Mouse (Mus musculus) embryo, embryonic 11 days (tissue): Measurements from ENCODE around the gene Mfsd1.

Experiments
- DNase-seq: peaks from one replicate; pipeline ENCODE4 v3.0.0-alpha.2; 2015

Gene Mfsd1

GRCm38 (mm10) chr3:67582273-67583124 is at the start of gene Mfsd1:
Gene Mfsd1 (plus strand): TSS chr3:67582741.
- peak; percentile 96 for DNase-seq

DNA sequence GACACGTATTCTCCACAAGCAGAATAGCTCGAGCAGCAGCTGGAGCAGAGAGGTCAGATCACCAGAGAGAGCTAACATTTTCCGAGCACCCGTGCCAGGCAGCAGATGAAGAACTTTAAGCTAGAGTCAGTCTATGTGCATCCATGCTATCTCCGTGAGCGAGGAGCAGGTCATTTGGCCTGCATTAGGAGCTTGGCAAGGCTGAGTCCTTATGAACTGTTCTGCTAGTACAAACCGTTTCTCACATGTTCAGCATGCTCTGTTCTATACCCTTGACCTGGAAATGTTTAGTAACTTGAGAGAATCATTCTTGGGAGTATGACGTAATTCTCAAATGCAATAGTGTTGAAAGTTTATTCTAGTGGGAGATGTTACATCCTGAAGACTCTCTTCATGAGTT is 38.9 kb upstream of the Mfsd1 start:
- DNase-seq: no peak

- DNase-seq: no peak
These were observed 31.3 kb upstream of the Mfsd1 start for GRCm38 (mm10) chr3:67551193-67551592.

DNA sequence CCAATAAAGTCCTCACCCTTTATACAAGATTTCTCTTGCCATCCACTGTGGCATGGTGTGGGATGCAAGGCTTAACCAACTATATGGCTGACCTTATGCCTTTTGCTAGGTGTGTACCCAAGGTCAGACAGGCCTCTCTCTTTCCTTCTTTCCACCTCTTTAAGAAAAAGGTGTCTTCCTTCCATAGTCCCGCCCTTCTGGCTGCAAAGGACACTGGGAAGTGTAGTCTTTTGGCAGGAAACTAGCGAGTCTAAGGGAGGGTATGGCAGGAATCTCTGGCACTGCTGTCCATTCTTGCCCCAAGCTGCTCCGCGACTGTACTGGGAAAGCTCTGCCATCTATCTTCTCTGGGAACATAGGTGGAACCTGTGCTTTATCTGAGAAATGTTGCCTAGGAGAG is 29.3 kb upstream of the Mfsd1 start:
- DNase-seq: peak; percentile 6

GRCm38 (mm10) chr3:67553927-67554448 is 28.6 kb upstream of the Mfsd1 start:
- no peak for DNase-seq

DNA sequence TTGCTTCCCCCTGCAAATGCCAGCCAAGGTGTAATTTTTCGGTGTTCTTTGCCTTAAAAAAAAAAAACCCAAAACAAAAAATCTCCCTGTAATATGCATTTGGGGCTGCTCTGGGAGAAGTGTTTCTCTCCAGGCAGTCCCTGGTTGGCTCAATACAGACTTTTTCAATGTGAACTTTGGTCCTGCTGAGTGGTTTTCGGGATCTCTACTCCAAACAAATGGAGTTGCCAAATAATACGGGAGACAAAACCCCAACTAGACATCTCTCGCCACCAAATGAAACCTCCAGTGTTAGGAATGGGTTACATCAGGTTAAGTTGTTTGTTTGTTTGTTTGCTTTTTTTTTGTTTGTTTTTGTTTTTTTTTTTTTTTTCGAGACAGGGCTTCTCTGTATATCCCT is 27.3 kb upstream of the Mfsd1 start:
- DNase-seq: no peak

DNA sequence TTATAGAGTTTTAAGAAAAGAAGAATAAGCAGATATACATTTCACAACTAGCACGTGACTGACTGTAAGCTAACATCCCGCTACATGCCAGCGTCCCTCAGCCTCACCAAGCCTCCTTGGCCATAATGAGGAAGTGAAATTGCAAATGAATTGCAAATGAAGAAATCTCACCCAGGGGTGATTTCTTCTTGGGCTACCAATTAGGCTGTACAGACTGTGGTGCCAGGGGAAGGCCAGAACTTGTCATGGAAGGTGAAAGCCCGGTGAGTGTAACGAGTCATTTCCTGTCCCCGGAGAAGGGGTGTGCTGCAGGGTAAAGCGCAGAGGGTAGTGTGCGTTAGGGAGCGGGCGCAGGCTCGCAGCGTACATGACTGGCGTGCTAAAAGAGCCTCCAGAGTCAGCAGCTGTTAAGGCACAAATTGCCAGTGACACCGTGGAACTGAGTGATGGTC is 25.3 kb upstream of the Mfsd1 start:
- peak; percentile 49 for DNase-seq

GRCm38 (mm10) chr3:67557718-67558354 is 24.7 kb upstream of the Mfsd1 start:
- DNase-seq: no peak

DNA sequence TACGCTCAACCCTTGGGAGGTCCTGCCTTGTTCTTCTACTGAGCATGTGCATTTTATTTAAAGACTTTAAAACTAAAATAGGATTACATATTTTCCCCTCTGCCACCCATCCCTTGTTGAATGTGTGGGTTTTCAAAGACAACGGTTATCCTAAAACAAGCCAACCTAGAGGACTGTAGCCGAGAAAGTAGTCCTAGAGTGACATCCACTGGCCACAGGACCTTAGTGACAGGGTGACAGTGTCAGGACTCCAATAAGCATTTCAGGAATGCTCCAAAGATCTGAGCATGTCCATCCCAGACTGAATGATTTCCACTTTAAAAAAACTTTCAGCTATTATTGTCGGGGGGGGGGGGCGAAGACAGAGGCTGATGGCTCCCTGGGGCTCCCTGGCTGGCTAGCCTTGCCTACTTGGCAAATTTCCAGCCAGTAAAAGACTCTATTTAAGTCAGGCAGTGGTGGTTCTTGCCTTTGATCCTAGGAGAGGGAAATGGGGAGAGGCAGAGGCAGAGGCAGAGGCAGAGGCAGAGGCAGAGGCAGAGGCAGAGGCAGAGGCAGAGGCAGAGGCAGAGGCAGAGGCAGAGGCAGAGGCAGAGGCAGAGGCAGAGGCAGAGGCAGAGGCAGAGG is 17.7 kb upstream of the Mfsd1 start:
- DNase-seq: peak; percentile 37

DNA sequence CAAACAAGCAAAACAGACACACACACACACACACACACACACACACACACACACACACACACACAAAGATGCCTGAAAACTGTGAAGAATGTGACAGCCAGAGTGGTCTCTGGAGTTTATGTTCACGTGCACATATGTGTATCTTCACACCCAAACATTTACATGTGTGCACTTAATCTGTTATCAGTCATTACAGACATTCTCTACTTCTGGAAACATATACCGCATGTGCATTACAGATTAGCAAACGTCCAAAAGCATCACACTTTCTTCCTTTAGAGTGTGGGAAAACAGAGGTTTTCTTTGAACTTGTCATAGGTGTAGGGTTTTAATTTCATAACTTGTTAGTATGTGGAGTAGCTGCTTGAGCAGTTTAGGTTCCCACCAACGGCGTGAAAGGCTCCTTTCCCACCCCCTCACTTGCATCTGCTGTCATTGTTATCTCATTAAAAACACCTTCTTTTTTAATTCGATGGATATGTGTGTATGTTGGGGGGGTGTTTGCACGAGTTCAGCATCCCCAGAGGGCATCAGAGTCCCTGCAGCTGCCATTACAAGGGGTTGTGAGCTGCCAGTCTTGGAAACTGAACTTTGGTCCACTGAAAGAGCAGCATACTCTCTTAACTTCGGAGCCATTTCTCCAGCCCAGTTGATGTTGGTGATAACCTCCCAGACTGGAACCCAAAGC is 16.9 kb upstream of the Mfsd1 start:
- no peak for DNase-seq

- DNase-seq: peak; percentile 84
These were observed 14.4 kb upstream of the Mfsd1 start for GRCm38 (mm10) chr3:67568015-67568618.

GRCm38 (mm10) chr3:67572918-67573317 is 9.6 kb upstream of the Mfsd1 start:
- peak; percentile 68 for DNase-seq

GRCm38 (mm10) chr3:67573523-67573922 is 9.0 kb upstream of the Mfsd1 start:
- DNase-seq: no peak

- no peak for DNase-seq
These were observed 6.3 kb upstream of the Mfsd1 start for GRCm38 (mm10) chr3:67576248-67576647.

DNA sequence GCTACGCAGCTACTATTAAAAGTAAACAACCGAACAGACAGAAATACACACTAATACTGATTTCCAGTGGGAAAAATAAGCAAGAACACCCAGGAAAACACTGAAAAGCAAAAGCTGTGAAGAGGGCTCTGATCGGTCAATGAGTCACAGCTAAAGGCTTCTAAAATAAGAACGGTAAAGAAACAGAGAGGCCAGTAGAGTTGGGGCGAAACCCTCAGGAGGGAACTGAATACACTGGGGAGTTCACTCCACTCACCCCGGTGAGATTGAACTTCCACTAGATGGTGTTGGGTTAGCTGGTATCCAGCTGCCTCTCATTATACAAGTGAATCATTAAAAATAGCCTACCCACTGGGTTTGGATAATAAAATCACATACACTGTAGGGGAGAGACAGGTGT is 5.8 kb upstream of the Mfsd1 start:
- DNase-seq: no peak

GRCm38 (mm10) chr3:67583125-67583845 is 744 bp downstream of the Mfsd1 start:
- no peak for DNase-seq

DNA sequence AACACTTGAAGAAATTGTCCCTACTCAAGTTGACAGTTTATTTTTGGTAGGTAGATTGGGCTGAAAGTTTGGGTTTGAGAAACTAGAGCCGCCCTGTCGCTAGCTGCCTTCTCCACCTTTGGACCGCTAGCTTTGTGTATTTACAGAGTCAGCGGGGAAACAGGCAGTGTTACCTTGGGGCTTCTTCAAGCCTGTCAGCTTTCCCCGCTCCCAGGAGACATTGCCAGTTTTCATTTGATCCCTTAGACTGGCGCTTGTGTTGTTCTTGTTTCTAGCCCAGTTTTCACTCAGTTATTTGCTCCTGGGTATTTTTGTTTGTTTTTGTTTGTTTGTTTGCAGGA is 1.3 kb downstream of the Mfsd1 start:
- DNase-seq: no peak

DNA sequence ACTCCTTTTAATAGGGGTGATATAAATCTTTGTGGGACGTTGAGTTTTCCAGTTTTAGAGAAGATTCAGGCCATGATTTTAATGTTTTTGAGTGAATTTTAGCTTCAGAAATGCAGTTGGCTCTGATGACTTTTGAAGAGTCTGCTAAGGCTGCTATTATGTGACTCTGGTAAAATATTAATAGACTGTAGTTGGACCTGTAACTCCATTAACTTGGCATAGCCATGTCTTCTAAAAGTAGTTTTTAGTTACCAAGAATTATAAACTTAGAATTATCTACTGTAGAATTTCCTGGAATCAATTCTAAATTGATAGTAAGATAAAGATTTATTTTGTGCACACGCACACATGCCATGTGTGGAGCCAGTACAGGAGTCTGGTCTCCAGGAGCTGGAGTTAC is 4.0 kb downstream of the Mfsd1 start:
- no peak for DNase-seq

DNA sequence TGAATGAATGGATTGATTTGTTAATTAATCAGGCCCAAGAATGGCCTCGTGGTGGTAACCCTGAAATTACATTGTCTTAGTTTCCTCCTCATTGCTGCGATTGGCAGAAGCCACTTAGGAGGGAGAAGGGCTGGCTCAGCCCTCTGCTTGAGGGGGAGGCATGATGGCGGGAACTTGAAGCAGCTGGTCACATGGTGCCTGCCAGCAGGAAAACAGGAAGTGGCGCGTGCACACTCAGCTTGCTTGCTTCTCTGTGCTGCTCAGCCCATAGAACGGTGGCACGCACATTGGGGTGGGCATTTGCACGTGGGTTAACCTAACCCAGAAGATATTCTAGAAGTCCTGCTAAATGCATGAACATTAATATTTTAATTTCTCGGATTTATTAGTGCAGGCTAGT is 4.9 kb downstream of the Mfsd1 start:
- DNase-seq: no peak

- DNase-seq: no peak
These were observed 19.1 kb downstream of the Mfsd1 start for GRCm38 (mm10) chr3:67601616-67602138.

GRCm38 (mm10) chr3:67618222-67618621 is 35.7 kb downstream of the Mfsd1 start:
- no peak for DNase-seq

DNA sequence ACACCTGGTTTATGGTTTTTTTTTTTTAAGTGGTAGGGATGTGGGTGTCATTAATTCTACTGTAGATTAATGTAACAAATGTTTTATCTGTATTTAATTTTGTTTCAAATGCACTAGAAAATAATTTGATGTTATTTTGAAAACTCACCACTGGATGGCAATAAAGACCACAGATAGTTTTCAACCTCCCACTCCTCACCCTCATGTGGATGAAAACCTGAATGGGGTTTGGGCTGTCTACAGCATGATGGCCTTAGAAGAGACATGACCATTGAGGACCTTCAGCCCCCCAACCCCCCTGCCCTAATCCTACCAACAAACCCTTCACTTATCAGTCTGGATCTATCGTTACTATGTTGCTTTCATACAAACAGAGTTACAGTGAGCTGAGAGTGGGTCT is 42.1 kb downstream of the Mfsd1 start:
- peak; percentile 49 for DNase-seq
